Comparison of ENCODE assay signal across 8 mouse cellular contexts in genomic region chr9:105527219-105527618, GRCm38 (mm10). TPM values are rescaled to one million over a fixed set of nuclear protein-coding genes. Genes with fewer than 3 reads are reported as not detected.
DNase-seq lines count a peak whose midpoint lies in the region; ATAC-seq and TF ChIP-seq lines count a peak whose summit lies in the region.

TSS of gene Atp2c1 (minus strand) at chr9:105527319.

- H3K27me3 ChIP-seq in neural tube, embryonic 11.5 days (ENCODE audit: control insufficient read depth, insufficient read depth, low read length) = no peaks in the 10 kb centered on the region
- no peaks in the 10 kb centered on the region for H3K27me3 ChIP-seq in heart, embryonic 16.5 days (ENCODE audit: control insufficient read depth, insufficient read depth, low read length)
- H3K27me3 ChIP-seq in neural tube, embryonic 13.5 days = 0 out of 2 replicates have a peak, but pooled peaks cover 3% of the 10 kb centered on the region

- no peak within 1 kb of the TSS for H3K4me3 ChIP-seq in neural tube, embryonic 11.5 days (ENCODE audit: low read depth, low read length)
- no peak within 1 kb of the TSS for H3K4me3 ChIP-seq in embryonic fibroblast, embryonic 13.5 days (ENCODE audit: insufficient read depth, low read length)
- no peak within 1 kb of the TSS for H3K4me3 ChIP-seq in heart, embryonic 16.5 days (ENCODE audit: low read length)
- no peak within 1 kb of the TSS for H3K4me3 ChIP-seq in neural tube, embryonic 13.5 days

- H3K27ac ChIP-seq in neural tube, embryonic 11.5 days (ENCODE audit: low read depth, low read length) = no peak within 1 kb of the TSS
- no peak within 1 kb of the TSS for H3K27ac ChIP-seq in embryonic fibroblast, embryonic 13.5 days (ENCODE audit: insufficient read depth, low read length)
- H3K27ac ChIP-seq in heart, embryonic 16.5 days (ENCODE audit: low read length) = no peak within 1 kb of the TSS
- no peak within 1 kb of the TSS for H3K27ac ChIP-seq in neural tube, embryonic 13.5 days (replicated peaks)

- intact Hi-C loops in left cerebral cortex, postnatal 36 days (cut with DNase I) = no loop called here

- H3K4me2 ChIP-seq in neural tube, embryonic 11.5 days (ENCODE audit: low read depth) = no peak within 1 kb of the TSS
- H3K4me2 ChIP-seq in heart, embryonic 16.5 days (ENCODE audit: low read depth, low read length) = no peak within 1 kb of the TSS
- H3K4me2 ChIP-seq in neural tube, embryonic 13.5 days = no peak within 1 kb of the TSS

- no peak within 1 kb of the TSS for H3K9ac ChIP-seq in neural tube, embryonic 11.5 days (ENCODE audit: low read length)
- H3K9ac ChIP-seq in heart, embryonic 16.5 days (ENCODE audit: low read length) = no peak within 1 kb of the TSS
- H3K9ac ChIP-seq in neural tube, embryonic 13.5 days = no peak within 1 kb of the TSS

- WGBS in neural tube, embryonic 11.5 days = 92% methylated on average over 12 of the region's 12 CpGs
- 86% methylated on average over 12 of the region's 12 CpGs for WGBS in heart, embryonic 16.5 days
- WGBS in neural tube, embryonic 13.5 days = 91% methylated on average over 12 of the region's 12 CpGs

- ATAC-seq in neural tube, embryonic 11.5 days (ENCODE audit: insufficient read depth, low FRiP score, low TSS enrichment) = no peak
- ATAC-seq in heart, embryonic 16.5 days (replicated peaks; ENCODE audit: extremely low read depth, insufficient read depth, low FRiP score) = no peak
- ATAC-seq in neural tube, embryonic 13.5 days (ENCODE audit: low read depth) = no peak

- TF ChIP-seq POLR2A in embryonic fibroblast, embryonic 13.5 days (IDR thresholded peaks at IDR 0.05; ENCODE audit: low read depth, low read length) = no peak

- H3K36me3 ChIP-seq in neural tube, embryonic 11.5 days (ENCODE audit: control insufficient read depth, insufficient read depth, low read length) = no peaks in the 10 kb centered on the region
- H3K36me3 ChIP-seq in heart, embryonic 16.5 days (ENCODE audit: control insufficient read depth, insufficient read depth) = no peaks in the 10 kb centered on the region
- no peaks in the 10 kb centered on the region for H3K36me3 ChIP-seq in neural tube, embryonic 13.5 days

- no peaks in the 10 kb centered on the region for H3K9me3 ChIP-seq in neural tube, embryonic 11.5 days (ENCODE audit: control insufficient read depth, low read length)
- H3K9me3 ChIP-seq in heart, embryonic 16.5 days (replicated peaks; ENCODE audit: control insufficient read depth, low read length) = no peaks in the 10 kb centered on the region
- H3K9me3 ChIP-seq in neural tube, embryonic 13.5 days = no peaks in the 10 kb centered on the region

- no peak for TF ChIP-seq CTCF in embryonic fibroblast, embryonic 13.5 days (IDR thresholded peaks at IDR 0.05; ENCODE audit: borderline replicate concordance, insufficient read depth, low read length)

- H3K4me1 ChIP-seq in neural tube, embryonic 11.5 days (ENCODE audit: control insufficient read depth, insufficient read depth, low read length) = no peaks in the 10 kb centered on the region
- no peaks in the 10 kb centered on the region for H3K4me1 ChIP-seq in embryonic fibroblast, embryonic 13.5 days (ENCODE audit: control insufficient read depth, insufficient read depth, low read length)
- peaks cover 2% of the 10 kb centered on the region for H3K4me1 ChIP-seq in heart, embryonic 16.5 days (ENCODE audit: control insufficient read depth, insufficient read depth, low read length)
- H3K4me1 ChIP-seq in neural tube, embryonic 13.5 days (replicated peaks) = peaks cover 33% of the 10 kb centered on the region

- no peak for DNase-seq in neural tube, embryonic 11.5 days (ENCODE audit: low spot score)
- no peak for DNase-seq in neural tube, embryonic 10.5 days (ENCODE audit: extremely low spot score, low spot score)
- DNase-seq in left cerebral cortex, postnatal 36 days (ENCODE audit: low spot score in 2 of 2) = no peak
- DNase-seq in adipocyte (ENCODE audit: low spot score) = no peak
- DNase-seq in right cerebral cortex, adult 2 months (ENCODE audit: low spot score in 2 of 2) = no peak

RNA-seq across cellular contexts. Expression of gene Atp2c1, which starts in this region (rescaled TPM):
- polyA plus RNA-seq in neural tube, embryonic 11.5 days (2014; fragmentation: Nextera tagmentation; extraction: Ambion mirVana) = 90.7 and 91.5 TPM in 2 replicates
- polyA plus RNA-seq in embryonic fibroblast, embryonic 13.5 days (2011; ENCODE audit: insufficient read length, low read depth, missing spikeins) = 111 and 132 TPM in 2 replicates
- 43.7 and 53.4 TPM in 2 replicates for polyA plus RNA-seq in heart, embryonic 16.5 days (2015; fragmentation: Nextera tagmentation; extraction: Ambion mirVana)
- total RNA-seq in left cerebral cortex, postnatal 36 days (2021) = 100 to 1,000 TPM; 197 to 214 TPM
- polyA plus RNA-seq in neural tube, embryonic 13.5 days (2015; fragmentation: Nextera tagmentation; extraction: Ambion mirVana) = 97.1 and 100 TPM in 2 replicates
